Mouse (Mus musculus) liver, embryonic 11.5 days (tissue): ENCODE measurements around the gene Gimap9. TPM values are rescaled to one million over a fixed set of nuclear protein-coding genes. Genes with fewer than 3 reads are reported as not detected.

Experiments used
- polyA plus RNA-seq: library from polyadenylated mRNA; unstranded; fragments of >200 nt; fragmentation: Nextera tagmentation; extraction: Ambion mirVana; gene quantifications from 2 replicates; pipeline ENCODE4 v1.2.1, GENCODE M21; 2014

Gimap9 gene
- polyA plus RNA-seq, 1 experiment from 2014 or later, result 17.9 TPM

Other genes with a start within 250 kb of the Gimap9 start
- gene Zfp467, start 230.3 kb upstream of the Gimap9 start, polyA plus RNA-seq, result 5.3 and 6.9 TPM in 2 replicates
- gene Sspo, start 227.9 kb upstream of the Gimap9 start, polyA plus RNA-seq, result 0.05 and 0.16 TPM in 2 replicates
- 4.2 and 5.6 TPM in 2 replicates for gene Atp6v0e2, start 138.5 kb upstream of the Gimap9 start, polyA plus RNA-seq
- 4.6 and 4.9 TPM in 2 replicates for gene Lrrc61, start 121.3 kb upstream of the Gimap9 start, polyA plus RNA-seq
- gene Rarres2, start 103.3 kb upstream of the Gimap9 start, polyA plus RNA-seq, result 9.0 and 9.7 TPM in 2 replicates
- not detected in 2 replicates for gene Gm45021, start 86.5 kb upstream of the Gimap9 start, polyA plus RNA-seq
- 20.0 and 20.1 TPM in 2 replicates for gene Repin1, start 82.2 kb upstream of the Gimap9 start, polyA plus RNA-seq
- gene Gm44965, start 82.2 kb upstream of the Gimap9 start, polyA plus RNA-seq, result not detected in 2 replicates
- 2.7 and 3.3 TPM in 2 replicates for gene Zfp775, start 74.1 kb upstream of the Gimap9 start, polyA plus RNA-seq
- gene AI854703, start 49.4 kb upstream of the Gimap9 start, polyA plus RNA-seq, result 0.40 and 0.45 TPM in 2 replicates
- gene Gimap8, start 28.9 kb upstream of the Gimap9 start, polyA plus RNA-seq, result 0.32 and 1.1 TPM in 2 replicates
- 21.8 and 23.5 TPM in 2 replicates for gene Gimap4, start 8.4 kb downstream of the Gimap9 start, polyA plus RNA-seq
- gene Gimap6, start 32.1 kb downstream of the Gimap9 start, polyA plus RNA-seq, result 18.0 and 18.6 TPM in 2 replicates
- 0.77 and 2.2 TPM in 2 replicates for gene Gm28053, start 42.5 kb downstream of the Gimap9 start, polyA plus RNA-seq
- not detected in 2 replicates for gene Gimap7, start 42.5 kb downstream of the Gimap9 start, polyA plus RNA-seq
- 14.1 and 15.4 TPM in 2 replicates for gene Gimap1, start 62.9 kb downstream of the Gimap9 start, polyA plus RNA-seq
- 3.5 and 4.0 TPM in 2 replicates for gene Gimap5, start 70.1 kb downstream of the Gimap9 start, polyA plus RNA-seq
- gene Gimap3, start 94.7 kb downstream of the Gimap9 start, polyA plus RNA-seq, result 0.08 TPM in 1 of 2 replicates, not detected in the other
- 56.6 and 66.1 TPM in 2 replicates for gene Tmem176a, start 164.8 kb downstream of the Gimap9 start, polyA plus RNA-seq
- gene Tmem176b, start 165.4 kb downstream of the Gimap9 start, polyA plus RNA-seq, result 105 and 118 TPM in 2 replicates
- gene Aoc1, start 196.8 kb downstream of the Gimap9 start, polyA plus RNA-seq, result not detected in 2 replicates